Mouse (Mus musculus): ENCODE results near the gene Vezt. TPM values are rescaled to one million over a fixed set of nuclear protein-coding genes. Genes with fewer than 3 reads are reported as not detected.

The Vezt gene
- total RNA-seq, 1 experiment, result 18.8 TPM

DNA sequence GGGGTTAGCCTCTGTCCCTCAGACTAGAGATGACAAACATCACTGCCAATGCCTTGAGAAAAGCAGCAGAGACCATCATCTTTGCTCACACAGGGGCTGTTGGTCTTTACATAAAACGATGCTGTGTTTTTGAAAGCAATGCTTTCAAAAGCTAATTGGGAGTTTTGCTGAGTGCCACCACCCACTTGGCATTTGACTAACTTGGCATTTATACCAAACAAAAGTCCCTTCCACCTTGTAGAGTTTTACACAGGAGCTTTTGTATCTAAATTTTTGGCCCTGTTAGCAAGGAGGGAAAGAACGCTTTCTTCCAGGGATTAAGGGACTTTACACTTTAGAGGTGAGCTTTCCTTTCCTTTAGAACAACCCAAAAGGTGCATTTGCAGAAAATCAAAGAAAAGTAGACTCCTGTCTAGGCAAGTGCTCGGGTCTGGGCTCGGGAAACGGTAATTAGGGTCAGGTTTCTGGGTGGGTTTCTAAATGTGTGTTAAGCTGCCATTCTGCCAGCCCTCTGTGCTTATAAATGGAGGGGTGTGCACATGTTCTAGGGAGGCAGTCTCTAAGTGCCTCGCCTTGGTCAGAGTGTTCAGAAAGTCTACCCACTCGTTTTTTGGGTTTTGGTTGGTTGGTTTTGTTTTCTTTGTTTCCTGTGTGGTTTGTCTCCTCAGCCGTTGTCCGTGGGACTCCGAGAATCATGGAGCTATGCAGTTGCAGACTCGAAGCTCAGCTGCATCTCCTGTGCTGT, 119.9 kb downstream of the Vezt start:
- Histone ChIP-seq H3K9ac (ENCODE audit: insufficient read depth, low read depth, low read length, poor library complexity, severe bottlenecking) (no peak overlapping the region), H3K4me3 (ENCODE audit: insufficient read depth in 1 of 2, low read depth in 1 of 2, low read length in 2 of 2, poor library complexity in 1 of 2, severe bottlenecking in 1 of 2) (no peak overlapping the region), H3K9me3 (ENCODE audit: control insufficient read depth, insufficient read depth, low read depth, low read length) (no peaks in the 10 kb centered on the region), H3K4me1 (ENCODE audit: control insufficient read depth in 2 of 2, insufficient read depth in 2 of 2, low read length in 2 of 2, poor library complexity in 1 of 2) (peaks cover 0 to 5% of the 10 kb centered on the region in 2 experiments; a peak in 1 of 4 replicates), H3K36me3 (ENCODE audit: control insufficient read depth, insufficient read depth, low read length, poor library complexity, severe bottlenecking) (no peaks in the 10 kb centered on the region), H3K27ac (ENCODE audit: insufficient read depth, low read depth, low read length, poor library complexity, severe bottlenecking) (no peak overlapping the region)
- TF ChIP-seq CHD2 (IDR thresholded peaks at IDR 0.05; ENCODE audit: low read depth, low read length) (no peak), ZC3H11A (IDR thresholded peaks at IDR 0.05; ENCODE audit: borderline replicate concordance, low read depth, low read length) (no peak)
- DNase-seq (ENCODE audit: low read depth, low spot score), result no peak
- in situ Hi-C loops (cut with MboI; ENCODE audit: low sequenced_read_pairs in 2 of 2, unreplicated experiment in 2 of 2), result no loop called here

DNA sequence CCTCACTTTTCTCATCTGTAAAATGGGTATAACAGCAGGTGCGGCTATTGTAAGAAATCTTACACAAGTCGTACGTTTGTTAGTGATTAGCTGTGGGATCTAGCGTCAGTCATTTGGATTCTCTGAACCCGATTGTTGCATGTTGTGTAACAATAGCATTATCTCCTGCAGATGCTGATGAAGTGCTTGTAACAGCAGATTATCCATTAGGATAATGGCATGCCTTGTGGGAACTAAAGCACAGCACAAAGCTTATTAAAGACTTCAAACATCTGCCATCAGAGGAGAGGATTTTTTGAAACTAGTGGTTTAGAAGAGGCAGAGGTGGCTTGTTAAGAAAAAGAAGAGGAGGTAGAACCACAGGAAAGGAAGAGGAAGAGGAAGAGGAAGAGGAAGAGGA, 122.1 kb downstream of the Vezt start:
- no peak for TF ChIP-seq CHD2 (IDR thresholded peaks at IDR 0.05; ENCODE audit: low read depth, low read length)
- no peak for TF ChIP-seq ZNF384 (IDR thresholded peaks at IDR 0.05; ENCODE audit: low read depth, low read length)
- TF ChIP-seq ZC3H11A (IDR thresholded peaks at IDR 0.05; ENCODE audit: borderline replicate concordance, low read depth, low read length), result no peak
- no peak for TF ChIP-seq MAFK (IDR thresholded peaks at IDR 0.05; ENCODE audit: insufficient read depth, low read depth, low read length)
- TF ChIP-seq HCFC1 (IDR thresholded peaks at IDR 0.05; ENCODE audit: borderline replicate concordance, insufficient read depth, low read length), result no peak
- Histone ChIP-seq H3K4me3 (ENCODE audit: insufficient read depth in 1 of 2, low read depth in 1 of 2, low read length in 2 of 2, poor library complexity in 1 of 2, severe bottlenecking in 1 of 2) (no peak overlapping the region), H3K9ac (ENCODE audit: insufficient read depth, low read depth, low read length, poor library complexity, severe bottlenecking) (no peak overlapping the region), H3K36me3 (ENCODE audit: control insufficient read depth, insufficient read depth, low read length, poor library complexity, severe bottlenecking) (no peaks in the 10 kb centered on the region), H3K27ac (ENCODE audit: insufficient read depth, low read depth, low read length, poor library complexity, severe bottlenecking) (no peak overlapping the region), H3K4me1 (ENCODE audit: control insufficient read depth in 2 of 2, insufficient read depth in 2 of 2, low read length in 2 of 2, poor library complexity in 1 of 2) (peaks cover 0 to 5% of the 10 kb centered on the region in 2 experiments; a peak in 2 of 4 replicates), H3K9me3 (ENCODE audit: control insufficient read depth, insufficient read depth, low read depth, low read length) (no peaks in the 10 kb centered on the region)
- in situ Hi-C loops (cut with MboI; ENCODE audit: low sequenced_read_pairs in 2 of 2, unreplicated experiment in 2 of 2), result no loop called here
- DNase-seq (ENCODE audit: low read depth, low spot score), result no peak

DNA sequence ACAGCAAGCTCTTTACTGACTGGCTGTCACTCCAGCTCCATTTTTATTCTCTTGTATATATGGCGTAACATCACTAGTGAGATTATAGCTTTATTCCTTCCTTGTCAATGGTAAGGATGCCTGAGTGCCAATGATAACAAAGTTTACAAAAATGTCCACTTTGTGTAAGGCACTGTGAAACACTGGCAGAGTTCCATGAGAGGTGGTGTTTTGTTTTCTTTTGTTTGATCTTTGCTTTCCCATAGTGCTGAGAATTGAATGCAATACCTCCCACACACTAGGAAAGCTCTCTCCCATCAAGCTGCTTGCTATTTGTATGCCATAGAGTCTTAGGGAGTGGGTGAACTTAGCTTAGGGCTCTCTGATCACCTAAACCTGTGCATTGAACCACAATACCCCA, 122.7 kb downstream of the Vezt start:
- no peak overlapping the region for H3K4me3 ChIP-seq (ENCODE audit: insufficient read depth in 1 of 2, low read depth in 1 of 2, low read length in 2 of 2, poor library complexity in 1 of 2, severe bottlenecking in 1 of 2)
- H3K36me3 ChIP-seq (ENCODE audit: control insufficient read depth, insufficient read depth, low read length, poor library complexity, severe bottlenecking), result no peaks in the 10 kb centered on the region
- peaks cover 2 to 5% of the 10 kb centered on the region in 2 experiments; a peak in 2 of 4 replicates for H3K4me1 ChIP-seq (ENCODE audit: control insufficient read depth in 2 of 2, insufficient read depth in 2 of 2, low read length in 2 of 2, poor library complexity in 1 of 2)
- no peak overlapping the region for H3K27ac ChIP-seq (ENCODE audit: insufficient read depth, low read depth, low read length, poor library complexity, severe bottlenecking)
- in situ Hi-C loops (cut with MboI; ENCODE audit: low sequenced_read_pairs in 2 of 2, unreplicated experiment in 2 of 2), result no loop called here
- no peak overlapping the region for H3K9ac ChIP-seq (ENCODE audit: insufficient read depth, low read depth, low read length, poor library complexity, severe bottlenecking)
- no peaks in the 10 kb centered on the region for H3K9me3 ChIP-seq (ENCODE audit: control insufficient read depth, insufficient read depth, low read depth, low read length)
- no peak for DNase-seq (ENCODE audit: low read depth, low spot score)
- TF ChIP-seq HCFC1 (IDR thresholded peaks at IDR 0.05; ENCODE audit: borderline replicate concordance, insufficient read depth, low read length) (no peak), CHD2 (IDR thresholded peaks at IDR 0.05; ENCODE audit: low read depth, low read length) (no peak), ZNF384 (IDR thresholded peaks at IDR 0.05; ENCODE audit: low read depth, low read length) (no peak), MAFK (IDR thresholded peaks at IDR 0.05; ENCODE audit: insufficient read depth, low read depth, low read length) (no peak), ZC3H11A (IDR thresholded peaks at IDR 0.05; ENCODE audit: borderline replicate concordance, low read depth, low read length) (no peak)

DNA sequence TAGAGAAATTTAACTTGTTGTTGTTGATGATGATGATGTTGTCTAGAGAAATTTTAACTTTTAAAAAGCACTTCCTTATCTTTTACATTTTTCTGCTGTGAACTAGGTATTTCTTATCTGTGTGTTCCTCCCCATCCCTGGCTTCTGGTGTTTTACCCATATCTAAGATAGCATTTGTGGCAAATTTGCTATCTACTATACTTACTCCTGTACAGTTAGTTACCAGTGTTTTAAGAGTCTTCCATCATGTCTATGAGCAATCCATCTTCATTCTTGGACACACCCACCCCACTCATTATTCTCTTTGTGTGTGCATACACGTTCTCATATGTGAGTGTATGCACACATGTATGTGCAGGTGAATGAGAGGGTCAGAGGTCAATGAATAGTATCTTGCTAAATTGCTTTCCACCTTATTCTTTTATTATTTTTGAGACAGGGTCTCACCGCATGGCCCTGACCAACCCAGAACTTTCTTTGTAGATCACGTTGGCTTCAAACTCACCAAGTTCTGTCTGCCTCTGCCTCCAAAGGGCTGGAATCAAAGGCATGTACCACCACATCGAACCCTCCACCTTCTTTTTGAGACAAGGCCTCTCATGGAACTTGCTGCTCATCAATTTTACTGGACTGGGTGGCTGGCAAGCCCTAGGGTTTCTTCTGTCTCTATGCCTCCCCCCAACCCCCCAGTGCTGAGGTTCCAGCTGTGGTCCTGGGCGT, 123.3 kb downstream of the Vezt start:
- Histone ChIP-seq H3K27ac (ENCODE audit: insufficient read depth, low read depth, low read length, poor library complexity, severe bottlenecking) (no peak overlapping the region), H3K9ac (ENCODE audit: insufficient read depth, low read depth, low read length, poor library complexity, severe bottlenecking) (no peak overlapping the region), H3K4me1 (ENCODE audit: control insufficient read depth in 2 of 2, insufficient read depth in 2 of 2, low read length in 2 of 2, poor library complexity in 1 of 2) (peaks cover 5% of the 10 kb centered on the region in 2 experiments; a peak in 2 of 4 replicates), H3K9me3 (ENCODE audit: control insufficient read depth, insufficient read depth, low read depth, low read length) (no peaks in the 10 kb centered on the region), H3K4me3 (ENCODE audit: insufficient read depth in 1 of 2, low read depth in 1 of 2, low read length in 2 of 2, poor library complexity in 1 of 2, severe bottlenecking in 1 of 2) (no peak overlapping the region), H3K36me3 (ENCODE audit: control insufficient read depth, insufficient read depth, low read length, poor library complexity, severe bottlenecking) (no peaks in the 10 kb centered on the region)
- DNase-seq (ENCODE audit: low read depth, low spot score), result no peak
- in situ Hi-C loops (cut with MboI; ENCODE audit: low sequenced_read_pairs in 2 of 2, unreplicated experiment in 2 of 2), result no loop called here
- TF ChIP-seq ZC3H11A (IDR thresholded peaks at IDR 0.05; ENCODE audit: borderline replicate concordance, low read depth, low read length), result no peak
